Mouse (Mus musculus): ENCODE measurements at regions not wholly inside any gene's neighbourhood (a gene's known extent, or its start where the extent isn't known, plus 50 kb on each side); places are given as distances from the start of the nearest gene placed in this dataset.

DNA sequence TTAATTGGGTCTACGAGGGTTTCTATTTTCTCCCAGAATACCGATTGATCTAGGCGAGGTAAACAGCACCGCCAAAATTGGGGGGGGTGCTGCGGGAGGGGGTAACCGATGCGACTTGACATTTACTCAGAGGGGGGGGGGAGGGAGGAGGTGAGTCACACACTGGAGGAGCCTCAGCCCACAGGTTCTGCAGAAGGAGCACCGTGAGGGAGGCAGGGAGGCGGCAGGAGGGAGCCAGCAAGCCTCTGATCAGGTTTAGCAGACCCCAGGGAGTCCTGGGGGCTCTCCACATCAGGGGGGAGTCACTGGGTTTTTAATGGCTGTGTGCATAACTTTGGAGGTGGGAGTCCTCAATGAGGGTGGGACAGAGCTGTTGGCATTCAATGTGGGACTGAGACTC lies 51.3 kb upstream of the Ier5l start:
- intact Hi-C loops (cut with DNase I): no loop called here
- DNase-seq (ENCODE audit: extremely low spot score in 1 of 2, low spot score in 2 of 2): no peak

- DNase-seq (ENCODE audit: extremely low spot score in 1 of 2, low spot score in 2 of 2): no peak
- intact Hi-C loops (cut with DNase I): no loop called here
Observed at GRCm38 (mm10) chr2:30525831-30526230, 51.8 kb upstream of the Ier5l start.

- intact Hi-C loops (cut with DNase I): no loop called here
Observed at GRCm38 (mm10) chr2:30527495-30527894, 53.5 kb upstream of the Ier5l start.

DNA sequence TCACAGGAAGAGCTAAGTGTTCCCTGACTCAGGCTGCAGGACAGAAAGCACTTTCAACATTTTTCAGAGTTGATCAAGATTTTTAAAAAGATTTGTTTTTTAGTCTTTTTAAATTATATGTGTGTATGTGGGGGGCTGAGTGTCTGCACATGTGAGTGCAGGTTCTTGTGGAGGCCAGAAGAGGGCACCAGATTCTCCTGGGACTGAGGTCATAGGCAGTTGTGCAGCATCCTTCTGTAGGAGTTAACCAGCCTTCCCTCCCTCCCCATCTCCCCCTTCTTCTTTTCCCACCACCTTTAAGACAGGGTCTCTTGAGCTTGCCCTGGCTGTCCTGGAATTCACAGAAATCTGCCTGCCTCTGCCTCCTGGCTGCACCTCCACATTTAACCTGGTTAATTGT lies 58.9 kb upstream of the Ier5l start:
- DNase-seq (ENCODE audit: extremely low spot score in 1 of 2, low spot score in 2 of 2): no peak
- intact Hi-C loops (cut with DNase I): no loop called here

More at GRCm38 (mm10) chr2:30527495-30527894, 53.5 kb upstream of the Ier5l start:
- DNase-seq (ENCODE audit: extremely low spot score in 1 of 2, low spot score in 2 of 2): no peak

- no peak for DNase-seq (ENCODE audit: extremely low spot score in 1 of 2, low spot score in 2 of 2)
- intact Hi-C loops (cut with DNase I): no loop called here
Observed at GRCm38 (mm10) chr2:30533367-30533766, 59.3 kb upstream of the Ier5l start.

GRCm38 (mm10) chr2:30534485-30534884 lies 60.4 kb upstream of the Cstad start:
- peak in 1 of 2 experiments; percentile 18 for DNase-seq (ENCODE audit: extremely low spot score in 1 of 2, low spot score in 2 of 2)
- intact Hi-C loops (cut with DNase I): no loop called here

- DNase-seq (ENCODE audit: extremely low spot score in 1 of 2, low spot score in 2 of 2): no peak
- intact Hi-C loops (cut with DNase I): no loop called here
Observed at GRCm38 (mm10) chr2:30539305-30539704, 55.5 kb upstream of the Cstad start.

DNA sequence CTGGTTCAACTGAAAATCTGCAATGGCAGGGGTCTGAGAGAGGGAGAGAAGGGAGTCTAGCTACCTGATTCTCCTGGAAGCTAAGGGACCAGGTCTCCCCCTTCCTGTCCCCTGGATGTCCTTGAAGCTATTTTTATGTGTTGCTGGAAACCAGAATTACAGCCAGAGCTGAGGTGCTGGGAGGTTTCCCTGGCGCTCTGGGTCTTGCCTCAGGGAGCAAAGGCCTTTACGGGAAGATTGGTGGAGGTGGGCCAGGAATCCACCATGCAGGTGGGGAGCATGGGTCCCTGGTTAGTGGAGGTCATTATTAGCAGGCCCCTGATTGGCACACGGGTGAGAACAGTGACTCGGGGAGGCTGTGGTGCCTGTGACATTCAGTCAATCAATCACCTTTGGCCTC lies 53.3 kb upstream of the Cstad start:
- intact Hi-C loops (cut with DNase I): no loop called here
- DNase-seq (ENCODE audit: extremely low spot score in 1 of 2, low spot score in 2 of 2): no peak

DNA sequence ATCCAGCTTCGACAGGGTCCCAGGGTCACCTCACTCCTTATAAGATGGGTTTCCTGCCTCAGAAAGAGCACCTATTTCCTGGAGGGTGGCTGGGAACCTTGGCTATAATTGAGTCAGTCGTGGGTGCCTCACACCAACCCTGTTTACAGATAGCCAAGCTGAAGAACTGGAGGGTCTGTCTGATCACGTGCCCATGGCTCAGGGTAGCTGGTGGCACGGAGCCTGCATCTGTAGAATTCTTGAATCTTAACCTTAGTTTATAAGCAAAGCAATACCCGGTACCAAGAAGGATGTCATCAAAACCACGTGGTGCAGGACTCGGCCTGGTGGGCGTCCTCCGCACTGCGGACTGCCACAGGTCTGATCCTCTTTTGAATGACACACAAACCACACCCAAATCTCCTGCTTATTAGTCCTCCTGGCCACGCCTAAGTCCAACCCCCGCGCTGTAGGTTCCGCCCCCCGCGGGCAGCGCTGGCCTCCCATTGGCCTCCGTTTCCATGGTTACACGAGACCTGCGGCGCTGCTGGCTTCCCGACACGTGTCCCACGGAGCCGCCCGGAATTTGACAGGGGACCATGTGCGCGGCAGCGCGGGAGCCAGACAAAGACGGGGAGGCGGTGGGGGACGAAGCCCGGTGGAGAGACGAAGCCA lies 49.9 kb upstream of the Cstad start:
- DNase-seq (ENCODE audit: extremely low spot score in 1 of 2, low spot score in 2 of 2): peak; percentile 93 to 95
- intact Hi-C loops (cut with DNase I): loop anchor here (5.0 kb wide), 1 partner anchor 73 kb away; the partner anchor contains the start of gene Ier5l
